Mouse (Mus musculus) v-Abl transformed pro-B cells (cell line): ENCODE measurements at regions not wholly inside any gene's neighbourhood (a gene's known extent, or its start where the extent isn't known, plus 50 kb on each side); places are given as distances from the start of the nearest gene placed in this dataset.

Source experiments
- in situ Hi-C, 2 experiments: fragments of 400-800 bp; cut with MboI; formaldehyde crosslinking; loops; one replicate each; pipeline ENCODE4 v1.15.1; 2025; ENCODE audit not compliant: unreplicated experiment in 2 of 2

DNA sequence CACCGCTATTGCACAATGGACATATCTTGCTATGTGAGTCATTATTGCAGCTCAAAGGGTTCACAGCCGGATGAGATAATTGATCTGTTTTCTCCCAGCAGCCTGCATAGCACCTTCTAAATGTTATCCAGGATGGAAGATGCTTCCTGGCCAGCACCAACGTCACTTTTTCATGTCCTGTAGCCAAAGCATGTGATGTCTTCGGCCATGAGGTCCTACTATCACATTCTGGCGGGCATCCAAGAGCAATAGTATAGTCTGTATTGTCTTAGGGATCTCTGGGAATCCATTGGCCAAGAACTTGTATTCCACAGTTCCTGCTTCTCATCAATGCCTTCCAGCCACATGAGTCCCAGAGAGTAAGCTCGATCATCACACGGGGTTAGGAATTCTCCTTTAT, 70.6 kb downstream of the Npy start:
- in situ Hi-C loops, result no loop called here

DNA sequence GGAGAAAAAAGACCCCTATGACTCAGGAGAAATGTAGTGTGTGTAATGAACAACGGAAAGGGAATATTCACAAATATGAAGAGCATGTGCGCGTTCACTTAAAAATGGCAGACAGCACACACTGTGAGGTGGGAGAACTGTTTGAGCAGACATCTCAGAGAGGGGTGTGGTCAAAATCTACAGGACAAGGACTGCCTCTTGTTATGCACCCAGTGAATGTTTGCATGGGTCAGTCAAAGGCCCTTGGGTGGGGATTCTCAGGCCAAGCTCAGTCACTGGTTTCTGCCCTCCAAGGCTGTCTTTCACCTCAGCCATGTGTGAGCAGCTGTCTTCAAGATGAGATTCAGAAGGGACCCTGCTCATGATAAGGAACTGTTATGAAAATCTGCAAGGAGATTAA, 76.6 kb downstream of the Npy start:
- in situ Hi-C loops, result no loop called here

DNA sequence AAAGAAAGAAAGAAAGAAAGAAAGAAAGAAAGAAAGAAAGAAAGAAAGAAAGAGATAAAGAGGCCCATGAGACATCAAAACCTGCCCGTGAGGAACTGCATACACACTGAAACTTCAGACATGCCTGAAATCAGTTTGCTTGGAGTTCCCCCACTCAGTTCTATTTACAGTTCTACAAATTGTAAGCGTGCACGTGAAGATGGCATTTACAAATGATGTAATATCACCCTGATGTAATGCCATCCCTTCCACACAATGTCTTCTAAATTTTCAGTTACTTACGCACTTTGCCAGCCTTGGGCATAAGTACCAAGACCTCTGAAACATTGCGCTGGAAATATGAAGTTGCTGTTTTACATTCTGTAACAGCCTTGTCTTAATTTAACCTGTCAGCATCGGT, 79.0 kb downstream of the Npy start:
- in situ Hi-C loops, result no loop called here

DNA sequence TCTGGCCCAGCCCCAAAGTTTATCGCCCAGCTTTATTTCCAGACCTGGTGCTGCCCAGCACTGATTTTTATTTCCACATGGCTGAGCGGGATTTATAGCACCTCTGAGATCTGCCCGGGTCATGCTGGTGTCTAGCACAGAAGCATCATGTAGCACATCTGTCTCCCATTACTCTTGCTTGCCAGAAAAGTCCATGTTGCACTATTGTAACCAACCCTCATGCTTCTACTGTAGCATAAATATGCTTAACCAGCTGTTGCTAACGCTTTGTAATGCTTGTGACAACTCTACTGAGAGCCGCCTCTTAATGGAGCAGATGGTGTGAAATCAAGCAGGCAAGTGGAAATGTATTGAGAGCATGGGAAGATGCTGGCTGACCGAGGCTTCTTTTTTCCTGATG, 81.5 kb downstream of the Npy start:
- in situ Hi-C loops, result no loop called here

DNA sequence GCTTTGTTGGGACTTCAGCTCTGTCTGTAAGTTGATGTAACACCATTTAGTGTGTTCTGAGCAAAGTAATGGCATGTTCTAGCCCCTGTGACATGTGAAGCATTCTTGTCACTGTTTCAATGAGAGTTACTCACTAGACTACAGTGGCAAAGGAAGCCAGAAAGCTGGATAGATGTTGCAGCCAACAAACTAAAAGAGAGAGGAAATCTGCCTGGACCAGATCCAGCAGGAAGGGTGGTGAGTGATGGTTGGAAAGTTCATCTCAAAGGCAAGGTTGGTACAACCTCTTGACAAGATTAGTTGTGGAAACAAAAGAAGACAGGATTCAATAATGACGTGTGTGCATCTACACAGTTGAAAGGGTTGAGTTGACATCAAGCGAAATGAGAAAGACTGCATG, 83.9 kb downstream of the Npy start:
- in situ Hi-C loops, result no loop called here

DNA sequence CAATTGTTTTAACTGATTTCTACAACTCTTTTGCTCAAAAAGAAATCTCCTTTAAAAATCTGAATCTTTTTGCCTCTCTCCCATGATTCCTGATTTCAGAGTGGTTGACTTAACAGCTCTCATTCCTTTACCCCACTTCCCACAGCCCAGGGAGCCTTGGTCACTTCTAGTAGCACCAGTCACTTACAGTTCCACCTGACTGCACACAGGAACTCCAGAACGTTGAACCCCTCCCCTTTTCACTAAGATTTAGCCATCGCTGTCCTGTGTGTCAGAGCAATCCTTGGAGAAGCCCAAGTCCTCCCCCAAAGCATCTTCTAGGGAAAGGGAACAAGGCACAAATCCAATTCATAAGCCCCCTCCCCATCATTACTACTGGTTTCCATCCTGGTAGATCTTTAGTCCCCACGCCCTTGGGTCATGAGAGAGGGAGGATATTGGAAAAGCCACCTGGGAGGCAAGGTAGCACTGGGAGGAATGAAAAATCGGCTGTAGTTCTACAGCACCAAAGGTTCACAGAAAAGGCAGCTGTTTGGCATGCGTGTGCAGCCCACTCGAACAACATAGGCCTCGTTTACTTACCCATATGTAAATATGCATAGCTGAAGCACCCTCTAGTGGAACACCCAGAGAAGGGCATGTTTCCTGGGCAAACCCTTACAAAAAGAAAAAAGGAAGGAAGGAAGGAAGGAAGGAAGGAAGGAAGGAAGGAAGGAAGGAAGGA, 96.7 kb downstream of the Npy start:
- in situ Hi-C loops, result no loop called here

DNA sequence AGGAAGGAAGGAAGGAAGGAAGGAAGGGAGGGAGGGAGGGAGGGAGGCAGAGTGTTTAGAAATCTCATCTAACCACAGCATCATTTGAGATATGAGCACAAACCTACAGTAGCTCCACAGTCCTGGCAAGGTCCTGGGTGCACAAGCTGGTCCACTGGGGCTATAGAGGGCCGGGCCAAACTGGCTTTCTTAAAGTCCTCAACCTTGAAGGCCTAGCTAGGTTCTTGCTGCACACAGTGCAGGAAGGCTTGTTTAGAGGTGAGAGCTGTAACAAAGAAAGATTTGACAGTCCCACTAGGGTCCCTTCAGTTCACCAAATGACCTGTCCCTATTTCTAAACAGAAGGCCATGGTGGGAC, 97.3 kb downstream of the Npy start:
- in situ Hi-C loops, result no loop called here

DNA sequence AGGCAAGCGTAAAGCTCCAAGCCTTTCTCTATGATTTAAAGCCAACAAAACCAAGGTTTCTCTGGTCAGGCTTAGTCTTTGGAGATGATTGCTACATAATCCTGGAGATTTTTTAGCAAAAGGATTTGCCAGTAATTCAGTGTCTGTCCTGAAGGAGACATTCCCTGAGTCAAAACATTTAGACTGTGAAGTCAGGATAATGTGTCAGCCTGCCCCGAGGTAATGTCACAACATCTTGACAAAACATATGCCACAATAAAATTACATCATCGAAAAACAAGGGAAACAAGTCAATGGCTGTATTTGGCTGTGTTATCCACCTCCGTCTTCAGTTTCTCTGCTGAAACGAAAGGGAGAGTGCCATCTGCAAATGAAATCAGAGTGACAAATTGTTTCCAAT, 101.8 kb downstream of the Npy start:
- in situ Hi-C loops, result no loop called here

DNA sequence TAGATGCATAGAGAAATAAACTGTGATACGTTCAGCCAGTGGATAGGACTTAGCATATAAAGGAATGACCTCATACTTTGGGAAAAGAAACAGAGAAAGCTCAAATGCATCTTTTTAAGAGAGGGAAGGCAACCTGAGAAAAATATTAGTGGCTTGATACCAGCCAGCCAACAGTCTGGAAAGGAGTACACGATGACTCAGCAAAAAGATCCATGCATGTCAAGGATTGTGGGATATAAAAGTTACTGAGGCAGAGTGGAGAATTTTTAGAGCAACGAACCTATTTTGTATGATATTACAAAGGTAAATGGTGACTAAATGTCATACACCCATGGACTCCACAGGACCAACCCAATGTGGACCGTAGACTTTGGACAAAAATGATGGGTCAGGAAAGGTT, 105.6 kb downstream of the Npy start:
- in situ Hi-C loops, result no loop called here

DNA sequence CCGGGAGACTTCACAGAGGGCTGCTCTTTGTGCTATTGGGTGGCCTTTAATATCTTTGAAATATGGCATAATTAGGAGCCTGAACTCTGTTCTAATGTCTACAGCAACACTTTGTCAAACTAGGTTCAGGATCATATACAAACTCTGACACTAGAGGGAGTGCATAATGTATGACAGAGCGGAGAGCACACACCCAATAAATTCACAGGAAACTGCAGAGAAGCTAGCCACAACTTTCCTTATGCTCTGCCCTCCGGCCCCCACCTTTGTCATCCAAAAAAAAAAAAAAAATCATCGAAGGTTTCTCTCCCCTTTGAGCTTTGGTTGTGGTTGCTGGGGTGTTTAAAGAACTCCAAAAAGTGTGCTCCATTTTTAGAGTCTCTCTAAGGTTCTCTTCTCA, 107.6 kb downstream of the Npy start:
- in situ Hi-C loops, result loop anchor here in 1 of 2 experiments (10.0 kb wide), 1 partner anchor 255 kb away; no protein-coding TSS in a partner anchor

DNA sequence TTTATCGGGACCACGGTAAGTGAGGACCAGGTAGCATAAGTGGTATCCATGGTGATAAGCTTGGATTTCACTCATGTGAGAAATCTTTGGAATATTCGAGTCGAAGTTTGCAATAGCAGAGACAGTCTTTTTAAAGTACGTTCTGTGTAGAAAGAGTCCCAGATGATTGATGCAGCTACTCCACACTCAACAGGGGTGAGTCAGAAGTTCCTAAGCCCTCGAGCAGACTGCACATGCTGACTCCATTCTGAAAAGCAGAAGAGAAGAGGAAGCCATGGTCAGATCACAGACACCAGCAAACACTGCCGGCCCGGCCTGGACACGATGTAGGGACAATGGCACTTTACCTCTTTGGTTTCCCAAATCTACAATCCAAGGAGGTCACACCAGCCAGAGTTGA, 120.6 kb downstream of the Npy start:
- in situ Hi-C loops, result no loop called here

DNA sequence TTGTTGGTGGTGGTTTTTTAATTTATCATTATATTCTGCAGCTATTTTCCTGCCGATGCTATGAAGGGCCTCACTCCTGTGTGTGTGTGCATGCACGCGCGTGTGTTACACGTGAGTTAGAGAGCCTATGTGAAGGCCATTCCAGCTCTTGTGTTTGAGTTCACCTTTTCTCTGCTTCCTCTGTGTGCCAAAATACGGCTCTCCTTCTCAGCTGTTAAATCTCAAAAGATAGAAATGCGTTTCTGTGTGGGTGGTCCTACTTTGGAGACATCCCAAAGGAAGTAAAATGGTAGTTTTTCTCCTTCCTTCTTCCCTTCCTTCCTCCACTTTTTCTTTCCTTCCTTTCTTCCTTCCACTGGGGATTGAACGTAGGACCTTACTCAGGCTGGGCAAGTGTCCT, 136.4 kb downstream of the Npy start:
- in situ Hi-C loops, result no loop called here

DNA sequence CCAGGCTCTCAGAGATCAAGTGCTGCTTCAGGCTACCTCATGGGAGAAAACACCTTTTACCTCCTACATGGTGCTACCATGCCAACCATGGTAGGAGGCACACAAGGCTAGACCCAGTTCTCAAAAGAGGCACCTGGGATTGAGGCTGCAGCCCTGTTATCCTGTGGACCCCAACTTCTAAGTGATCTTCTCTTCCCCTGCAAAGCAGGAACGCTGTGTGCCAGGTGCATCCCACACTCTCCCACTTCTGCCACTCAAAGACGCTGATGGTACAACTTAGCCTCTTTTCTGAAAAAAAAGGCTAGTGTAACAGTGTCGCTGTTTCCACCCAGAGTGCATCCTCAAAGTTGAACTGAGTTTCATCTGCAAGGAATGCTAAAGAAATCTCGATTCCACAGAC, 138.7 kb downstream of the Npy start:
- in situ Hi-C loops, result no loop called here

DNA sequence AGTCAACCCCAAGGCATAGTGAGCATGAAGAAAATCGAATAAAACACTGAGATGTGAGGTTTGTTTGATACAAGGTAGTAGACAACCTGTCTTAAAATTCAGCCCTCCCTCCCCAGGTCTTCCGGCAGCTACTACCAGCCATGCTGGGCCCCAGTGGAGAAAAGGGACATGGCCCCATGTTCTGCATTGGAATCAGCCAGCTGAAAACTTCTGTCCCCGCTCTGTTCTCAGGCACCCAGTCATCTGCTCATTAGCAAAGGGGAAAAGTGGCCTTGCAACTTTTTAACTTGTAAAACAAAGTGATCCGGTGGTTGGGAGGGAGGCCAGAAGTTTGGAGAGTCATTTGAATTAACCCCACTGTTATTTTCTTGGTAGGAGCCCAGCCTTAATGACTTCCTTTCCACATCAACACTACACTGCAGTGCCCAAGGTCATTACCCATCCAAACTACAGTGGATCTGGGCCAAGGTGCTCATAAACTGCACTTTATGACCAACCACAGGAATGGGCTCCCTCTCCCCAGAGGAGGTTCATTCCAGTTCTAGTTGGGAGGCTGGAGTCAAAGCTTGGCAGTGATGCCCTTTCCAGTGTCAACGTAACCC, 143.5 kb downstream of the Npy start:
- in situ Hi-C loops, result no loop called here

DNA sequence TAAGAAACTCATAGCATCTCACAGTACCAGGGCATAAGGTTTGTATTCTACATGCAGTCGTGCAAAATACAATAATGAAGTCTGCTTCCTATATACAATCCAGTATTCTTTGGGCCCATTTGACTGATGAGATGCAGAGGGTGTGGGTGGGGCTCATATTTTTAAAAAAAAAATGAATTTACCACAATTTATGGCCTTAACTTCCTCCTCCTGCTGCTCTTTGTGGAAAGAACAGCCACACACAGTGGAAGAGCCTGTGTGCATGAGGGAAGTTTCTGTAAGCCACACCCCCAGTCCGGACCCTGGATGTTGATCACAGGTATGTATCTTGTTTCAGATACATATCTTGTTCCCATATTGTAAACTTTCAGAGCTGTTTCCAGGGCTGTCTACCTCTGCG, 143.5 kb upstream of the Mpp6 start:
- in situ Hi-C loops, result no loop called here

DNA sequence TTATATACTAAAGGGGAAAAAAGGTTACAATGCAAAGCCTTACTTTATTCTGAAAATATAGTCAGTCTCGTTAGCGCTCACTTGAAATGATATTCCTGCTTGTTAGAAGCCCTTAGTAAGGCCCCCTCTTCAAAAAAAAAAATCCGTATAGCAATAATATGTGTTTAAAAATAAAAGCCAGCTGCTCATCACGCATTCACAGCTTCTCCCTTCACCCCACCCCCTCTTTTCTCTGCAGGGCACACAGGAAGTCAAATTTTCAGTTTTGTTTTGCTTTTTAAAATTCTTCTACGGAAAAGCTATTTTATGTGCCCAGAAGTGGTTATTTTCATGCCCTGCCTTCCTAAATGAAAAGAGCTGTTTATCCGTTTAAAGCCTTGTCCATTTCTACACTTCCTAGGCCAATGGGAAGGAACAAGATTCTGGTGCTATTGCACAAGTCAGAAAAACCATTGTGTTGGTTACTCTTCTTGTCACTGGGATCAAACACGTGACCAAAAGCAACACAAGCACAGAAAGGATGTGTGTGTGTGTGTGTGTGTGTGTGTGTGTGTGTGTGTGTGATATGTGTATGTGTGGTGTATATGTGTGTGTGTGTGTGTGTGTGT, 136.7 kb upstream of the Mpp6 start:
- in situ Hi-C loops, result no loop called here

DNA sequence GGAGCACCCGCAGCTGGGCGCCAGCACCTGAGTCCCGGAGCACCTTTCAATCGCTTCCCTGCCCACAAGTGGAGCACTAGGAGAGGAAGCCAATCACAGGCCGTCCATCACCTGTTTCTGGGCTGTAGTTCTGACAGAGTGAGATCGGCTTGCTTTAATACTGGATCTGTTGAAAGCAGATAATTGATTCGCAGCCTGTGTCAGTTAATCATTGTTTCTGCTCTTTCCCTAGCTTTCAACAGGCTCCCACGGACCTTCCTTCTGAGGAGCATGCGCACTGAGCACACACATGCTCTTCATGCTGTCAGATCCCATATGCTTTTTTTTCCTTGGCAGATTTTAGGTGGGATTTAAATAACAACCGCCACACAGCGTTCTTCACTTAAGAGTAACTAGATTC, 132.3 kb upstream of the Mpp6 start:
- in situ Hi-C loops, result no loop called here

DNA sequence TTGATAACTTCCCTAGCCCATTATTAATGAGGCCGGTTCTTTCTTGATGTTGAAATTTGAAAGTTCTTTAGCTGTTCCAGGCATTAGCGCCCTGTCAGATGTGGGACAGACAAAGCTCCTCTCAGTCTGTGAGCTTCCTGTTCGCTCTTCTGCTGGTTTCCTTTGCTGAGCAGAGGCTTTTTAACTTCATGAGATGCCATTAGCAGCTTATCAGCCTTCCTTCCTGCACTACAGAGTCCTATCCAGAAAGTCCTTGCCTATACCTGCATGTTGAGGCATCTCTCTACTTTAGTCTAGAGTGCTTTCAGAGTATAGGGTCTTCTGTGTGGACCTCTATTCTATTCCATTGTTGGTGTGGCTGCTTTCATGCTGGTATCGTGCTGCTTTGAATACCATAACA, 126.3 kb upstream of the Mpp6 start:
- in situ Hi-C loops, result no loop called here

DNA sequence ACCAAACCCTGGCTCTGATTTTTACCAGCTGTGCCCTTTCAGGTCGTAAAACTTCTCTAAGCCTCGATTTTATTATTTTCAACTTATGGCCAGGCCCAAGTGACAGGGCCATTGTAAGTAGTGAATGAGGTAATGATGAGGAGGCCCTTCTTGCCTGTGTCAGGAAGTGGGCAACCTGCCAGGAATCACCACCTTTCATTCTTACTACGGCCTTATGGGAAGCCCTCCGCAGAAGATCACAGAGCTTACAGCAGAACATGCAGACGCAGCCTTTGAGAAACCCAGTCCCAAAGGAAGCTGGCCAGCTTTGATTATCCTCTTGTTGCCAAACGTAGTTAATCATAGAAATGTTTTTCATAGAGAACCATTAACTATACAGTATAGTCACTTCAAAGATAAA, 124.9 kb upstream of the Mpp6 start:
- in situ Hi-C loops, result no loop called here

DNA sequence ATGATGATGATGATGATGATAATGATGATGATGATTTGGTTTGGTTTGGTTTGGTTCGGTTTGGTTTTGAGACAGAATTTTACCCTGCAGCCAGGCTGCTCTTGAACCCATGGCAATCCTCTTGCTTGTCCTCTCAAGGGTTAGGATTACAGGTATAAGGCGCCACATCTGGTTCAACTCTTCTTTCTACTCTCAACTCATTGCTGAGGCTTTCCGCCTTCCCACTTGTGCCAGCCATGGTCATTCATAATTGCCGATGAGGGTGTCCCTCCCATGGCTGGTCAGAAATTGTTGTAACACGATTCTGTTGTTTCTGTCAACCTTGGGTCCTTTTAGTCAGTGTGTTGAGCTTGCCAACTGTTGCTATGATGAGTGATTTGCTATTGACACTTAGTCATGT, 122.9 kb upstream of the Mpp6 start:
- in situ Hi-C loops, result no loop called here

DNA sequence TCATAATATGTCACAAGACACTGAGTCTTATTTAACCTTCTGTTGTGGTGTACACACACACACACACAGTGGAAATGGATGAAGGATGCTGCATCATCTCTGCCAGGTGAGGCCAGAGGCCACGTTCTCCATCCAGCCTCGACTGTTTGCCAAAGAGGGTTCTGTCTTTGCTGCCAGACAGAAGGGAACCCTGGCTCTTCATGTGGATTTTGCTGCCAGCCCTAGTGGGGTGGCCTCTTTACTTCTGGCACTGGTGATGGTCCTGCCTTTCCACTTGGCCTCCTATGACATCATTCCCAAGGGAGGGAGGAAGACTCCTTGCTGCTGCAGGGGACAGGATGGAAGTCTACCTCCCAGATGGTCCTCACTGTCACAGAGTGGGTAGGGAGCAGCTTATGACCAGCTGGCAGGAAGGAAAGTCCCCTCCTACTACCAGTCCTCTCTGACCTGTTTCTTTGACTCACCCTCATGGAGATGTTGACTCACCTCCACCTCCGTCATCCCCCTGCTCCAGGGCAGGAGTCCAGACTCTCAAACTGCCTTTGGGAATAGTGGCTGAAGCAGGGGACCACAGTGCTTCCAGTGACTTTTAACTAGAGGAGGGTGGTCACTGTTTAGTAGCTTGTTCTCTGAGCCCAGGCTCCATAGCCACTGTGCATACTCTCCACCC, 122.4 kb upstream of the Mpp6 start:
- in situ Hi-C loops, result no loop called here
